Mouse (Mus musculus): ENCODE data around the gene Car10. TPM values are rescaled to one million over a fixed set of nuclear protein-coding genes. Genes with fewer than 3 reads are reported as not detected.
A peak's percentile ranks its signal among the peaks of the same experiment; 100 is the strongest.

Gene Car10
- 1.2 and 1.3 TPM in 2 replicates for polyA plus RNA-seq (2016; fragmentation: Nextera tagmentation; extraction: Ambion mirVana)

DNA sequence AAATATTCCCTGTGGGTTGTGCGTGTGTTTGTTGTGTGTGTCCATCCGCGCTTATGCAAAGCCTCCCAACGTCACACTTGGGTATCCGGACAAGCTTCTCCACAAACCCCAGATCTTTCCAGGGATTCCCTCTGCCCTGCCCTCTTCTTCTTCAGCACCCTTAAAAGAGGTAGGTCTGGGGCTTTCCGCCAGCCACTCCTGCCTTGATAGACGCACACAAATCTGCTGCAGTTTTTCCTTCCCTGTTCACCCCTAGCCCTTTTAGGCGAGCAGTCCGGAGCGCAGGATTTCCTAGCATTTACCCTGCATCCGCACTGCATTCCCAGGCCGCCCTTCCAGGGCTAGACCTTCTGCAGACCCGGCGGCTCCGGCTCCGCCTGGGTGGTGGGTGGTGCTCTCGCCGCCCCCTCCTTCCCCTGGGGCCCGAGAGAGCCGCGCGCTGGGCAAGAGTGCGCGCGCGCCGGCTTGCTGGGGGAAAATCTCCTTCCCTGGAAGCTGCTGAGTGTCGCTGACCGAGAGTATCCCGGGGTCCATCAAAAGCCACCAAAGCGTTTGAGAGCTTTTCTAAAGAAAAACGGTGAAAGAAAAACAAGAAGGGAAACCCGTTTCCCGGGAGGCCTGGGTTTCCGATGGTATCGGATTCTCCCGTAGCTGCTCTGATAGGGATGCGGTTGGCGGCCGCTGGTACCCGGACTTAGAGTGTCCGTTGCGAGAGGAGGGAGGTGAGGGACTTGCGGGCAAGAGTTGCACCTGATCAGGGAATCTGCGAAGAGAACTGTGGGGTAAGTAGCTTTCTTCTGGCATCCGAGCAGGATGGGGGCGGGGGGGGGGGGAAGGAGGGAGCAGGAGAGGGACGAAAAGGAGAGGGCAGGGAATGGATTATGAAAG lies at the start of gene Car10:
TSS of gene Car10 (plus strand) at position 88 of the 888 bp plus-strand sequence.
- Histone ChIP-seq H3K4me1 (peaks cover 21% of the 10 kb centered on the region), H3K9me3 (no peaks in the 10 kb centered on the region), H3K4me2 (replicated peaks) (peak within 1 kb of the TSS; percentile 76), H3K4me3 (peak within 1 kb of the TSS; percentile 45), H3K27ac (no peak within 1 kb of the TSS), H3K36me3 (no peaks in the 10 kb centered on the region), H3K27me3 (peaks cover 55% of the 10 kb centered on the region), H3K9ac (0 out of 2 replicates have a peak within 1 kb of the TSS, but pooled peaks have one; percentile 36)
- WGBS: 1% methylated on average over 46 of the region's 48 CpGs
- ATAC-seq (ENCODE audit: insufficient number of reproducible peaks, insufficient read depth, low FRiP score, low TSS enrichment): 0 out of 2 replicates have a peak, but pooled peaks have one; percentile 35

DNA sequence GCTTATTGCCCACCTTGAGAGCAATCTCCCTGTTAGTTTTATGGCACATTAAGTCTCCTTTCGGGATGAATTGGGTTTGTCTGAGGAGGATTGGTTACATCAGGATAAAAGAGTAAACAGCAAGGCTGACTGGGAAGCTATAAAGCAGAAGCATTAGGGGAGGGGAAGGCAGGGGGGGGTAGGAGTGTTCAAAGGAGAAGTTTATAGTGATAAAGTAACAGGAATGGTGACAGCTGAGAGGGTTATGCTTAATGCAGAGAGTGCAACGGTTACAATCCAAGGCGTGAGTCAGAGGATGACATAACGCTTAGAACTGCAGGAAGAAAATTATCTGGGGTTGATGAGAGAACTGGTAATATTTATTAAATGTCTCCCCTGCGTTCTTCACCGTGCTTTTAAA lies 32.8 kb upstream of the Car10 start:
- H3K4me2 ChIP-seq (replicated peaks): no peak overlapping the region
- no peaks in the 10 kb centered on the region for H3K9me3 ChIP-seq
- ATAC-seq (ENCODE audit: insufficient number of reproducible peaks, insufficient read depth, low FRiP score, low TSS enrichment): no peak
- H3K27me3 ChIP-seq: no peaks in the 10 kb centered on the region
- no peaks in the 10 kb centered on the region for H3K36me3 ChIP-seq
- H3K9ac ChIP-seq: no peak overlapping the region
- no peak overlapping the region for H3K4me3 ChIP-seq
- WGBS: 75% methylated on average over 6 of the region's 6 CpGs
- H3K27ac ChIP-seq: no peak overlapping the region
- H3K4me1 ChIP-seq: no peaks in the 10 kb centered on the region

DNA sequence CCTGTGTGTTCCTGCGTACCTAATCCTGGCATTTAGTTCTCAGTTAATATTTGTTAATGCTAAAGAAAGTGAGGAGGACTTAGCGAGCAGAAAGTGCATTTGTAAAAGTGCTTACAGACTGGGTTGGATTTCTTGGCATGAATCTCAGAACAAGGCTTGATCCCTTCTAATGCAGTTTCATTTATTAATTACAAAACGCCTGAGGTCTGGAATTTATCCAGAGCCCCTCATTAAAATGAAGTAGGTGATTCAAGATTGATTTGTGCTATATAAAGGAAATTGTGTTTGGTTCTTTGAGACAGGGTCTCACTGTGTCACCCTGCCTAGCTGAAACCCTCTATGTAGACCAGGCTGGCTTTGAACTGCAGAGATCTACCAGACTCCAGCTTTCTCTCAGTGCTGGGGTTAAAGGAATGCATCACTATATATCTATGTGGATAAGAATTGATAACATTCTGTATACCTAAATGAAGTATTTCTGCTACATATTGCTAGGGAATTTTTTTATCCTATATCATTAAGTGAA lies 32.1 kb upstream of the Car10 start:
- no peaks in the 10 kb centered on the region for H3K9me3 ChIP-seq
- H3K4me3 ChIP-seq: no peak overlapping the region
- H3K9ac ChIP-seq: no peak overlapping the region
- WGBS: 79% methylated on average over 3 of the region's 3 CpGs
- no peaks in the 10 kb centered on the region for H3K4me1 ChIP-seq
- no peak overlapping the region for H3K4me2 ChIP-seq (replicated peaks)
- H3K27ac ChIP-seq: no peak overlapping the region
- H3K36me3 ChIP-seq: no peaks in the 10 kb centered on the region
- no peaks in the 10 kb centered on the region for H3K27me3 ChIP-seq
- ATAC-seq (ENCODE audit: insufficient number of reproducible peaks, insufficient read depth, low FRiP score, low TSS enrichment): no peak

DNA sequence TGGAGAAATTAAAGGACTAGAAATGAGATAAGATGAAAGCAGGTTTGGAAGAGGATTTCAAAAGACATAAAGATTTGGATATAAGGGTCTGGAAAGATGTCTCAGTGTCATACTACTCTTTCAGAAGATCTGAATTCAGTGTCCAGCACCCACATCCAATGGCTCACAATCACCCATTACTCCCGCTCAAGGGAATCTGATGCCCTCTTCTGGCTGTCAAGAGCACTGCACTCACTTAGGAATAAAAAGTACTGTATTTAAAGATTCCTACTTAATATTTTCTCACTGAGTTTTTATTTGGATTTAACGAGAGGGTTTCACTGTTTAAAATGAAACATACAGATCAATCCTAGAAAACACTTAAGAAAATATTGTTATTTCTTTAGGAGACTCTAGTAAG lies 2.2 kb upstream of the Car10 start:
- Histone ChIP-seq H3K4me2 (replicated peaks) (no peak overlapping the region), H3K4me3 (no peak overlapping the region), H3K9ac (no peak overlapping the region), H3K27me3 (peaks cover 36% of the 10 kb centered on the region), H3K9me3 (no peaks in the 10 kb centered on the region), H3K27ac (no peak overlapping the region), H3K36me3 (no peaks in the 10 kb centered on the region), H3K4me1 (peaks cover 18% of the 10 kb centered on the region)
- ATAC-seq (ENCODE audit: insufficient number of reproducible peaks, insufficient read depth, low FRiP score, low TSS enrichment): no peak
- 17% methylated on average over 2 of the region's 2 CpGs for WGBS

DNA sequence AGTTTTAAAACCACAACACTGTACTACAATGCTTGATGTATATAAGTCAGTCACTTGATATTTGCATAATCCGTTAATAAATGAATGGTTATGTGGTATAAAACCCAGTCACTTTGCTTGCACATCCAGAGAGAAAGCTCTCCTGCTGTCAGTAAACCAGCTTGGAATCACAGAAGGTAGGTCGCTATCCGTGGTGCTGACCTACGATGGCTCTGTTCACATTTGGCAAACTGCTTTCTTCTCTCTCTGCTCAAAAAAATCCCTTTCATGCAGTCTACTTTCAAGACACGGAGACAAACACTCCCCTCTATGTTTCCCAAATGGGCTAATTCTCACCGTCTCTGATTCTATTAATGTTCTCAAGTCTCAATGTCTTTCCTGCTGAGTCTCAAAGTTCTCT lies 827 bp upstream of the Car10 start:
- WGBS: under 1% methylated on average over 6 of the region's 6 CpGs
- H3K9ac ChIP-seq: no peak overlapping the region
- H3K4me1 ChIP-seq: peaks cover 21% of the 10 kb centered on the region
- H3K4me3 ChIP-seq: no peak overlapping the region
- H3K27me3 ChIP-seq: peaks cover 50% of the 10 kb centered on the region
- H3K27ac ChIP-seq: no peak overlapping the region
- ATAC-seq (ENCODE audit: insufficient number of reproducible peaks, insufficient read depth, low FRiP score, low TSS enrichment): no peak
- H3K4me2 ChIP-seq (replicated peaks): peak overlapping the region; percentile 76; the same call in 1 of the 2 replicates
- no peaks in the 10 kb centered on the region for H3K9me3 ChIP-seq
- H3K36me3 ChIP-seq: no peaks in the 10 kb centered on the region

DNA sequence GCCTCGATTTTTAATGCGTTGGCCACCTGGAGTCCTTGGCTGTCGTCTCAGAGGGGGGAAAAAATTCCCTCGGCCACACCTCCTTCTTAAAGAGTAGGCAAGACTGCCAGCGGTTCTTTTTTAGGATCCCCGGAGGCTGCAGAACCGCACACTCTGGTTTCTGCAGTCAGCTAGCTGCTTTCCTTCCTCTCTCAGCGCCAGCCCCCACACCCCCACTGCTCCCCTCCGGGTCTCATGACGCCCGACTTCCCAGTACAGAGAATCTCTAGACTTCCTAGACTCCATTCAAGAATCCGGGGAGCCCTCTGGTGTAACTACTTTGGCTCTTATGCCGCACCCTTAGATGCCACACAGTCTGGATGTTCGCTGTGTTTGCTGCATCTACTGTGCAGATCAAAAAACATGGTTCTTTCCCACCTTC lies 387 bp upstream of the Car10 start:
- no peaks in the 10 kb centered on the region for H3K36me3 ChIP-seq
- H3K27me3 ChIP-seq: peaks cover 53% of the 10 kb centered on the region
- ATAC-seq (ENCODE audit: insufficient number of reproducible peaks, insufficient read depth, low FRiP score, low TSS enrichment): no peak
- peak overlapping the region; percentile 76; the same call in 1 of the 2 replicates for H3K4me2 ChIP-seq (replicated peaks)
- no peaks in the 10 kb centered on the region for H3K9me3 ChIP-seq
- H3K9ac ChIP-seq: no peak overlapping the region
- peaks cover 21% of the 10 kb centered on the region for H3K4me1 ChIP-seq
- WGBS: 3% methylated on average over 14 of the region's 14 CpGs
- no peak overlapping the region for H3K27ac ChIP-seq
- peak overlapping the region; percentile 45; the same call in 1 of the 2 replicates for H3K4me3 ChIP-seq

DNA sequence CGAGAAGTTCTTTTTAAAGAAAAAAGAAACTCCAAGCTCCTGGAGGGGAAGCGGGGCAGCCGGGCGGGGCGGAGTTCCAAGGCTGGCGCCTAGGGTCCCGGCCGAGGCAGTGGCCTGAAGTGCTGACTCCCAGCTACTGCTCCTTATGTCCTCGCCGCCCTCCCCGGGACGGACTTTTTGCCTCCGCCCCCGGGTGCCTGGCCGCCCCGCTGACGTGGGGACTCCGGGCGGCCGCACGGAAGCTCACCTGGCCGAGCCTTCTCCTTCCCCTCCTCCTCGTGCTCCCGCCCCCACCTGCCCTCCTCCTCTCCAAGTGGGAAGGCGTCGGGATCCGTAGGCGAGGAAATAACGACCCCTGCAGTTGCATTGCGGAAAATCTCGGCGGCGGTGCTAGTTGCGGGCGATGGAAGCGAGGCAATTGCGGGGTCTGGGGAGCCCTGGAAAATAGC lies 1.1 kb downstream of the Car10 start:
- H3K27ac ChIP-seq: no peak overlapping the region
- H3K27me3 ChIP-seq: peaks cover 59% of the 10 kb centered on the region
- no peaks in the 10 kb centered on the region for H3K36me3 ChIP-seq
- H3K4me1 ChIP-seq: peaks cover 21% of the 10 kb centered on the region
- no peak for ATAC-seq (ENCODE audit: insufficient number of reproducible peaks, insufficient read depth, low FRiP score, low TSS enrichment)
- 0 out of 2 replicates have a peak overlapping the region, but pooled peaks have one; percentile 36 for H3K9ac ChIP-seq
- no peaks in the 10 kb centered on the region for H3K9me3 ChIP-seq
- under 1% methylated on average over 37 of the region's 37 CpGs for WGBS
- peak overlapping the region; percentile 45 for H3K4me3 ChIP-seq
- peak overlapping the region; percentile 76 for H3K4me2 ChIP-seq (replicated peaks)

DNA sequence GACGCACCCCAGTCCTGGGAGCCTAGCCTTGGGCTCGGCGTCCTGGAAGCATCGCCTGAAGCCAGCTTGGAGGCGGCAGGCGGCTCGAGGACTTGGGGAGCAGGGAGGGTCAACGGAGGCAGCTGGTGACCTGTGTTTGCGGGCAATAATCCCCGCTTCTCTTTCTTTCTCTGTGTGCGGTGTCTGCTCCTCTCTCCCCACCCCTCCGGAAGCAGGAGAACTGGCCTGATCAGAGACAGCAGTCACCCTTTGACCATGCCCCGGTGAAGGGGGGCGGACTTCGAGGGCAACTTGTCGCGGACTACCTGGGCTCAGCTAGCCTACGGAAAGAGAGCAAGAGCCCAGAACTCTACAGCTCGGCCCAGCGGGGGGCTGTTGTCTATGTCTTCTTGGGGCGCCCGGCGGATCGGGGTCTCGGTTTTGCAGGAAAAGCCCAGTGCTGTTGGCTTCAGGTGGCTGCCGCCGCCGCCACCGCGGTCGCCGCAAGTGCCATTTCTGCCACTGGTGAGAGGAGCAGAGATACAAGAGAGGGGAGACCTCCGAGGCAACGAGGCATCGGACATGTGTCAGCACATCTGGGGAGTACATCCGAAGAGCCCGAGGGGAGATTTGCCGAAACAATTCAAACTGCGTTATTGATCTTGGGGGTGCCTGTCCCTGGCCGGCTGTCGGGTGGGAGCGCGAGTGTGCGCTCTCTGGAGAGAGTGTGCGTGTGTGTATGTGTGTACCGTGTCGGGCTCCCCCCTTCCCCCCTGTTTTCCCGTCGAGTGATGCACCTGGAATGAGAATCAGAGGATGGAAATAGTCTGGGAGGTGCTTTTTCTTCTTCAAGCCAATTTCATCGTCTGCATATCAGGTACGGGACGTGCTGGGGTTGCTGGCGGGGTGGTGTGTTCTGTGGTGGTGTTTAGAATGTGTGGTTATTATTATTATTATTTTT lies 1.9 kb downstream of the Car10 start:
- Histone ChIP-seq H3K27me3 (peaks cover 59% of the 10 kb centered on the region), H3K9ac (0 out of 2 replicates have a peak overlapping the region, but pooled peaks have one; percentile 36)
- WGBS: 2% methylated on average over 53 of the region's 53 CpGs

DNA sequence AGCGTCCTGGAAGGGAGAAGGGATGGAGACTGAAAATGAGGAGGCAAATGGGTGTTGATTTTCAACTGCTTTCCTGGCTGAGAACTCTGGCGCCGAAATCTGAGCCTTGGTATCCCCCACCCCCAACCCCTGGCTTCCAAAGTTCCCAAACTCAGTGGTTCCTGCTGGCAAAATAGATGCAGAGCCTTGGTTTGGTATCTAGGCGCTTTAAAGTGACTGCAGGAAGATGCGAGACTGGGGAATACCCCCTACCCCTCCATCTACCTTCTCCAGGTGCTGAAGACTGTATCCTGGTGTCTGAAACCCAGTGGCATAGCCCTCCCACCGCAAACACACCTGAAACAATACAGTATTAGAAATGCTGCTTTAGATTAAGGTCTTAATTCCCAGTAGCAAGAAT lies 2.8 kb downstream of the Car10 start:
- WGBS: 3% methylated on average over 6 of the region's 6 CpGs
- Histone ChIP-seq H3K4me2 (replicated peaks) (0 out of 2 replicates have a peak overlapping the region, but pooled peaks have one; percentile 76), H3K9ac (no peak overlapping the region), H3K4me1 (peaks cover 21% of the 10 kb centered on the region), H3K27ac (no peak overlapping the region), H3K9me3 (no peaks in the 10 kb centered on the region), H3K4me3 (no peak overlapping the region), H3K27me3 (peaks cover 59% of the 10 kb centered on the region), H3K36me3 (no peaks in the 10 kb centered on the region)
- no peak for ATAC-seq (ENCODE audit: insufficient number of reproducible peaks, insufficient read depth, low FRiP score, low TSS enrichment)

More for the DNA sequence above, 1.9 kb downstream of the Car10 start:
- Histone ChIP-seq H3K4me3 (peak overlapping the region; percentile 45), H3K36me3 (no peaks in the 10 kb centered on the region), H3K4me2 (replicated peaks) (peak overlapping the region; percentile 76), H3K9me3 (no peaks in the 10 kb centered on the region), H3K4me1 (peaks cover 21% of the 10 kb centered on the region), H3K27ac (no peak overlapping the region)
- ATAC-seq (ENCODE audit: insufficient number of reproducible peaks, insufficient read depth, low FRiP score, low TSS enrichment): no peak

DNA sequence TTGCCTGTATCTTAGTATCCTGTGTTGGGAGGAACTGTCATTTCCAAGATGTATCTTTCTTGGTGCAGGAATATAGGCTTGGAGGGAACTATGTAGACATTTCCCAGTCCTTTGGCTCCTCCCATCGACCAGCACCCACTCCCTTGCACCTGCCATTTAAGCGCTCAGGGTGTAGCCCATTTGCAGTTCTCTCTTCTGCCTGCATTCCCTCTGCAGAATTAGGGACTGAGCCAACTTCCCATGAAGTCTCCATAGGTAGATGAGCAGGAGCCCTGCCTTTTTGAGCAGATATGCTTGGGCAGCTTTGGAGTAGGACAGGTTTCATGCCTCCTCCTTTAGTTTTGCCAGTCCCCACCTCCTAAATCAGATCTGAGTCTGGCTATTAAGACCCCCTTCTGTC lies 3.3 kb downstream of the Car10 start:
- H3K36me3 ChIP-seq: no peaks in the 10 kb centered on the region
- H3K9me3 ChIP-seq: no peaks in the 10 kb centered on the region
- no peak overlapping the region for H3K27ac ChIP-seq
- H3K9ac ChIP-seq: no peak overlapping the region
- no peak for ATAC-seq (ENCODE audit: insufficient number of reproducible peaks, insufficient read depth, low FRiP score, low TSS enrichment)
- no peak overlapping the region for H3K4me3 ChIP-seq
- H3K4me1 ChIP-seq: peaks cover 21% of the 10 kb centered on the region
- H3K27me3 ChIP-seq: peaks cover 59% of the 10 kb centered on the region
- WGBS: 2% methylated on average over 2 of the region's 2 CpGs
- H3K4me2 ChIP-seq (replicated peaks): no peak overlapping the region

DNA sequence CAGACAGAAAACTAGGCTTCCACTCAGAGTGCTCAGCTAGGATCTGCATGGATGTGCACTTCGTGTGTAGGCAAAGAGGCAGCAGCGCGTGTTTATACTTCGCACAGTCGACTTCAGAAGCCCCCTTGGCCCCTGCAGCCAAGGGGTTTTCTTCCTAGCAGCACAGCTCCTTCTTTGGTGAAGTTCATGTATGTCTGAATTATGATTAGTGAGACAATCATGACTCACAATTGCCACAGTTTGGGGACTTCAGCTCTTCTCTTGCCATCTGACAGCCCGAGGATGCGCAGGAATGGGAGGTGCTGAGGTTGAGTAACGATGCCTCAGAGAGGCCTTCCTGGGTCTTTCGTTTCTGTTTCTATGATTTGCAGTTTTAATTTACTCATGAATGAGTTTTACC lies 4.5 kb downstream of the Car10 start:
- H3K4me1 ChIP-seq: peaks cover 21% of the 10 kb centered on the region
- no peaks in the 10 kb centered on the region for H3K9me3 ChIP-seq
- H3K9ac ChIP-seq: no peak overlapping the region
- H3K36me3 ChIP-seq: no peaks in the 10 kb centered on the region
- WGBS: 79% methylated on average over 9 of the region's 9 CpGs
- no peak overlapping the region for H3K4me3 ChIP-seq
- peaks cover 56% of the 10 kb centered on the region for H3K27me3 ChIP-seq
- no peak for ATAC-seq (ENCODE audit: insufficient number of reproducible peaks, insufficient read depth, low FRiP score, low TSS enrichment)
- H3K27ac ChIP-seq: no peak overlapping the region
- H3K4me2 ChIP-seq (replicated peaks): no peak overlapping the region
